Mouse (Mus musculus) lung, postnatal 0 days (tissue): ENCODE measurements around the gene Cstad.

Experiments used
- CTCF ChIP-seq: IDR thresholded peaks from 2 replicates; pipeline ENCODE4 v1.5.1; 2016; ENCODE audit warnings: antibody characterized with exemption, mild to moderate bottlenecking
- EP300 ChIP-seq: IDR thresholded peaks from 2 replicates; pipeline ENCODE4 v1.6.1; 2016; ENCODE audit warnings: antibody characterized with exemption, mild to moderate bottlenecking, control low read depth

GRCm38 (mm10) chr2:30613574-30613973, 18.7 kb downstream of the Cstad start:
- TF ChIP-seq EP300 (no peak), CTCF (peak; percentile 69)
